Mouse (Mus musculus) testis, adult 2 months (tissue): ENCODE data around the gene Gm5475.

ENCODE experiments used
- CTCF ChIP-seq: fragments of 200-500 bp; IDR thresholded peaks from 2 replicates; pipeline ENCODE4 v1.5.1; 2012; ENCODE audit warnings: low read depth, mild to moderate bottlenecking, inconsistent platforms, low read length, moderate library complexity; ENCODE audit not compliant: control insufficient read depth, insufficient read depth, insufficient replicate concordance
- POLR2A ChIP-seq: fragments of 200-500 bp; IDR thresholded peaks from 2 replicates; pipeline ENCODE4 v1.6.1; 2012; ENCODE audit warnings: low read depth, mild to moderate bottlenecking, inconsistent platforms, low read length, moderate library complexity; ENCODE audit not compliant: control insufficient read depth

GRCm38 (mm10) chr15:100419311-100419710, 2.6 kb upstream of the Gm5475 start:
- TF ChIP-seq CTCF, result no peak
- no peak for TF ChIP-seq POLR2A
